Mouse (Mus musculus) limb, embryonic 14.5 days (tissue): ENCODE results near the gene Lix1l. TPM values are rescaled to one million over a fixed set of nuclear protein-coding genes. Genes with fewer than 3 reads are reported as not detected.

Experiments
- ATAC-seq: fragments of 200-750 bp; cut with Nextera tagmentation; 2 replicates; pipeline ENCODE4 v1.8.0; 2017; ENCODE audit warnings: low read depth, moderate number of reproducible peaks, moderate TSS enrichment; ENCODE audit not compliant: low FRiP score
- DNase-seq: peaks from one replicate; pipeline ENCODE4 v3.0.0-alpha.2; 2015; ENCODE audit warnings: low spot score
- H3K27ac ChIP-seq: fragments of 300-500 bp; sonication (generic); replicated peaks from 2 replicates; pipeline ENCODE4 v1.5.1; 2014; ENCODE audit warnings: low read depth, mild to moderate bottlenecking, low read length, moderate library complexity, mixed read lengths
- H3K27me3 ChIP-seq: fragments of 300-500 bp; sonication (generic); 2 replicates; pipeline ENCODE4 v1.6.1; 2014; ENCODE audit warnings: low read length, mixed read lengths; ENCODE audit not compliant: control insufficient read depth, insufficient read depth
- H3K36me3 ChIP-seq: fragments of 300-500 bp; sonication (generic); 2 replicates; pipeline ENCODE4 v1.6.1; 2014; ENCODE audit warnings: mild to moderate bottlenecking, low read length, moderate library complexity, mixed read lengths; ENCODE audit not compliant: control insufficient read depth, insufficient read depth
- H3K4me1 ChIP-seq: fragments of 300-500 bp; sonication (generic); 2 replicates; pipeline ENCODE4 v1.6.1; 2014; ENCODE audit warnings: antibody characterized with exemption, low read length, mixed read lengths; ENCODE audit not compliant: control insufficient read depth, insufficient read depth
- H3K4me2 ChIP-seq: fragments of 300-500 bp; sonication (generic); replicated peaks from 2 replicates; pipeline ENCODE4 v1.6.1; 2014; ENCODE audit warnings: low read depth, mild to moderate bottlenecking, low read length, moderate library complexity; ENCODE audit not compliant: severe bottlenecking
- H3K4me3 ChIP-seq: fragments of 300-500 bp; sonication (generic); replicated peaks from 2 replicates; pipeline ENCODE4 v1.5.1; 2014; ENCODE audit warnings: low read length
- H3K9ac ChIP-seq: fragments of 300-500 bp; sonication (generic); 2 replicates; pipeline ENCODE4 v1.6.1; 2014; ENCODE audit warnings: mild to moderate bottlenecking, low read depth, low read length, moderate library complexity; ENCODE audit not compliant: severe bottlenecking
- H3K9me3 ChIP-seq: fragments of 300-500 bp; sonication (generic); 2 replicates; pipeline ENCODE4 v1.6.1; 2016; ENCODE audit warnings: low read length; ENCODE audit not compliant: control insufficient read depth
- POLR2A ChIP-seq: fragments of 200-500 bp; IDR thresholded peaks from 2 replicates; pipeline ENCODE4 v1.8.0; 2012; ENCODE audit warnings: inconsistent platforms, mild to moderate bottlenecking, moderate library complexity, borderline replicate concordance; ENCODE audit not compliant: insufficient read depth, insufficient read length; ENCODE audit errors: extremely low read depth
- WGBS: fragments of 180-500 bp; shearing (Covaris S2); extraction: QIAGEN DNeasy Blood & Tissue Kit; methylation state at CpG from one replicate; pipeline ENCODE4 v1.1.7; 2014; 5-methylcytosine and 5-hydroxymethylcytosine counted together
- polyA plus RNA-seq, 2 experiments: library from polyadenylated mRNA; depleted of rRNA in 1 of 2; stranded (reverse) in 1 of 2; unstranded in 1 of 2; fragments of >200 nt; fragmentation: Nextera tagmentation in 1 of 2; extraction: Ambion mirVana in 1 of 2; gene quantifications; 2 replicates each; pipeline versions ENCODE4 v1.2.1 to v1.2.3; 2012 to 2014

Gene Lix1l
- polyA plus RNA-seq, 2 experiments = 8.9 to 84.2 TPM

DNA sequence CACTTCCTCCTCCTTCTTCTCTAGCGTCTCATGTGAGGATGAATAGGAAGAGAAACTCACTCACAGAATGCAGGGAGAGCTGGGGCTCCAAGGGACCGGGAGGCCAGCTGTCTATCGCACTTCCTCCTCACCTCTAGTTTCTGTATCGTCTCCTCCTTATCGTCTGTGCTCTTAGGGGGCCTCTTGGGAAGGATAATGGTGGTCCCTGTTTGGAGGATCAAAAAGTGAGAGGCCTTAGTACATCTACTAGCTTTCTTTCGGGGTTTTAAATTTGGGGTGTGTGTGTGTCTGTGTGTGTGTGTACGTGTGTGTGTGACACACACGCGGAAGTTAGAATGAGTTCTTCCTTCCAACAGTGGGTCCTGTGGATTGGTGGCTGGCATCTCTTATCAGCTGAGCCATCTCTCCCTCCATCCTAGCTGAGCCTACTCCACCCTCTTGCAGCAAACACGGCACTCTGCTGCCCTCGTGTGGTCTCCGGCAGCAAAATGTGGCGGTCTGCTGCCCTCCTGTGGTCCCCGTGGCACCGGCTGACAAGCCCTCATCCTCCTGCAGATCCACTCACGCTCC is 21.0 kb upstream of the Lix1l start:
- Histone ChIP-seq H3K4me3 (peak overlapping the region; percentile 15), H3K9me3 (no peaks in the 10 kb centered on the region), H3K36me3 (0 out of 2 replicates have a peak, but pooled peaks cover 5% of the 10 kb centered on the region), H3K9ac (peak overlapping the region; percentile 8; the same call in 1 of the 2 replicates), H3K4me2 (peak overlapping the region; percentile 42), H3K27ac (no peak overlapping the region), H3K27me3 (no peaks in the 10 kb centered on the region), H3K4me1 (peaks cover 12% of the 10 kb centered on the region)
- DNase-seq = peak; percentile 84
- WGBS = 13% methylated on average over 16 of the region's 16 CpGs
- no peak for TF ChIP-seq POLR2A
- ATAC-seq = peak; percentile 53

DNA sequence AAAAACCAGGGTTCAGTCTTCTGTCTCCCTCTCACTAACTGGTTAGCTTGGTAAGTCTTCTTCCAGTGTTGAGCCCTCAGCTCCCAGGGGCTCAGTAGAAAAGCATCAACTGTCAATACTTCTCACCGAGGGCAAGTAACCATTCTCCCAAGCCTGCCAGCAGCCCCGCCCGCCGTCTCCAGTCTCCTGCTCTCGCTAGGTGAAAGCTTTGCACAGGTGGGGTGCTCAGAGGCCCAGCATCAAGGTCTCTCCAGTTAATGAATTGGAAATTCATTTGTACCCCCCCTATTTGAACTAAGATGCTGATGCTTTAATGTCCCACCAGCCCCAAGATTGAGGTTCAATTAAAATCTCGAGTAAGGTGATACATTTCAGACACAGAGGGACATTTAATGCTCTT is 19.8 kb upstream of the Lix1l start:
- no peak for TF ChIP-seq POLR2A
- H3K9me3 ChIP-seq = no peaks in the 10 kb centered on the region
- H3K27ac ChIP-seq = no peak overlapping the region
- ATAC-seq (no peak), DNase-seq (no peak)
- no peak overlapping the region for H3K4me3 ChIP-seq
- no peaks in the 10 kb centered on the region for H3K27me3 ChIP-seq
- no peak overlapping the region for H3K4me2 ChIP-seq
- peaks cover 12% of the 10 kb centered on the region for H3K4me1 ChIP-seq
- 49% methylated on average over 6 of the region's 6 CpGs for WGBS
- H3K36me3 ChIP-seq = 0 out of 2 replicates have a peak, but pooled peaks cover 5% of the 10 kb centered on the region
- no peak overlapping the region for H3K9ac ChIP-seq

DNA sequence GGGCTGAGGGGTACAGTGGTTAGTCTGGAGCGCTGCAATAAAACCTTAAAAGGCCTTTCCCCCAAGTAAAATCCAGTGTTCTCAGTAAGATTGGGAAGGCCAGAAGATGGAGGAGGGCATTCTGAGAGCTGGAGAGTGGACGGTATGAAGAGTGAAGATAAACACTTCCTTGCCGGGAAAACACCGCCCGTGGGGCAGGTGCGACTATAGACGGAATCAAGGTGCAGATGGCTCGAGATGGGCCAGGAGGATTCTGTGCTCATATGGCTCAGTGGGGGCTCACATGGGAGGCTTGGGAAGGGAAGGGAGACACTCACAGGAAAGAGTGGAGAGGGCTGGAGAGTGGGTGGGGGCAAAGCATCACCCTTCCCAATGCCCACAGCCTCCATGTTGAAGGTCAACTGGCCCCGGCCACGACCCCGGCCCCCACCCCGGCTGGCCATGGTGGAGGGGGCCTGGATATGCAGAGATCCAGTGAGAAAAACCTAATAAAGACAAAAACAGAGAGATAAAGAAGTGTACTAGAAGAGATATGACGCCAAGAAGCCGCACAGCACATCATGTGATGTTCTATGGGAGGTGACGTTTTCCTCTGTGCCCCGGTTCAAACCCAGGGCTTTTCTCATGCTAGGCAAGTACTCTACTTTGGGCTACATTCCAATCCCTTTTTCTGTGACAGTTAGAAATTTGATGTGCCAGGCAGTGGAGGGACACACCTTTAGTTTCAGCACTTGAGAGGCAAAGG is 19.0 kb upstream of the Lix1l start:
- Histone ChIP-seq H3K36me3 (0 out of 2 replicates have a peak, but pooled peaks cover 5% of the 10 kb centered on the region), H3K4me1 (peaks cover 5% of the 10 kb centered on the region), H3K9ac (no peak overlapping the region), H3K9me3 (no peaks in the 10 kb centered on the region), H3K27ac (no peak overlapping the region), H3K4me2 (no peak overlapping the region), H3K4me3 (no peak overlapping the region), H3K27me3 (no peaks in the 10 kb centered on the region)
- ATAC-seq (no peak), DNase-seq (no peak)
- WGBS = 86% methylated on average over 16 of the region's 16 CpGs
- TF ChIP-seq POLR2A = no peak

DNA sequence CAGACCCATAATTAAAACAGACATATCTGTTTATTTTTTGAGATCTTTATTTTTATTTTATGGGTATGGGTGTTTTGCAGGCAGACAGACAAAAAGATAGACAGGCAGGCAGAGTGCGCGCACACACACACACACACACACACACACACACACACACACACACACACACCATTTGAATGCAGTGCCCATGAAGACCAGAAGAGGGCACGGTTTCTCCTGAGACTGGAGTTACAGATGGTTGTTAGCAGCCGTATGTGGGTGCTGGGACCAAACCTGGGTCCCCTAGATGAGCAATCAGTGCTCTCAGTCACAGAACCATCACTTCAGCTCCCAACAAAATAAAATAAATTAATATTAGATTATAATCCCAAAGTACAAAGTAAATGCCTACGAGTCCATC is 17.6 kb upstream of the Lix1l start:
- 0 out of 2 replicates have a peak, but pooled peaks cover 5% of the 10 kb centered on the region for H3K36me3 ChIP-seq
- no peak for TF ChIP-seq POLR2A
- ATAC-seq (no peak), DNase-seq (no peak)
- H3K27ac ChIP-seq = no peak overlapping the region
- H3K9ac ChIP-seq = no peak overlapping the region
- no peaks in the 10 kb centered on the region for H3K4me1 ChIP-seq
- WGBS = 91% methylated on average over 5 of the region's 5 CpGs
- H3K4me2 ChIP-seq = no peak overlapping the region
- H3K4me3 ChIP-seq = no peak overlapping the region
- H3K9me3 ChIP-seq = no peaks in the 10 kb centered on the region
- H3K27me3 ChIP-seq = no peaks in the 10 kb centered on the region

DNA sequence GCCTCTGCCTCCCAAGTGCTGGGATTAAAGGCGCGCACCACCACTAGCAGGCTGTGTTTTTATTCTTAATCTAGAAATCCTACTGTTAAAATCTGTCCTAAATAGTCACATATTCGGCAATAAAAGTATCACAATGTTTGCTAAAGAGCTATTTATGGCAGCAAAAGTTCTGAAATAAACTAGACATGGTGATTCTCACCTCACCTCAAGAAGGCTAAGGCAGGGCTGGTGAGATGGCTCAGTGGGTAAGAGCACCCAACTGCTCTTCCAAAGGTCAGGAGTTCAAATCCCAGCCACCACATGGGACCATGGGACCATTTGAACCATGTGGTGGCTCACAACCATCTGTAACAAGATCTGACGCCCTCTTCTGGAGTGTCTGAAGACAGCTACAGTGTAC is 10.3 kb upstream of the Lix1l start:
- Histone ChIP-seq H3K36me3 (no peaks in the 10 kb centered on the region), H3K9ac (no peak overlapping the region), H3K27me3 (no peaks in the 10 kb centered on the region), H3K4me1 (peaks cover 8% of the 10 kb centered on the region), H3K4me3 (no peak overlapping the region), H3K9me3 (no peaks in the 10 kb centered on the region), H3K4me2 (no peak overlapping the region), H3K27ac (no peak overlapping the region)
- 77% methylated on average over 4 of the region's 4 CpGs for WGBS
- ATAC-seq (no peak), DNase-seq (no peak)
- TF ChIP-seq POLR2A = no peak
